Mouse (Mus musculus) heart, postnatal 0 days (tissue): ENCODE data around the gene Acsl6.
A peak's percentile ranks its signal among the peaks of the same experiment; 100 is the strongest.

Experiments used
- CTCF ChIP-seq: IDR thresholded peaks from 2 replicates; pipeline ENCODE4 v1.5.1; 2016; ENCODE audit warnings: antibody characterized with exemption, control low read depth, low read depth
- EP300 ChIP-seq: IDR thresholded peaks from 2 replicates; pipeline ENCODE4 v1.6.1; 2016; ENCODE audit warnings: antibody characterized with exemption, low read depth

DNA sequence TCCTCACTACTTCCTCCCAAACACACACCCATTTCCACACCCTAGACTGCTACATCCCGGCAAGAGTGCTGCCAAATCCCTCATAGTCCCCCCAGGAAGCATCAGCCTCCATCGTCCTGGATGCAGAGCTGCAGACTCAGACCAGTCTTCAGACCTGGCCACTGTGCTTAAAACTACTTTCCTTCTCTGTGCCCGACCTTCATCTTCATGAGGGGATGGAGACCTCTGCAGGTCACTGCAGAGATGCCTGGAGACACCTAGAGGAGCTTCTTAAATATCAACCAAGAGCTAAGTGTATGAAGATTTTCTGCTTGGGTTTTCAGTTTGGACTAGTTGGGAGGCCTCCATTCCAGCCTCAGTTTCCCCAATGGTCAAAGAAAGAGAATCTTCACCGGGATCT lies 49.5 kb upstream of the Acsl6 start:
- TF ChIP-seq CTCF (peak; percentile 53), EP300 (no peak)
